15 mouse cellular contexts compared by ENCODE assay signal in the genomic region with DNA sequence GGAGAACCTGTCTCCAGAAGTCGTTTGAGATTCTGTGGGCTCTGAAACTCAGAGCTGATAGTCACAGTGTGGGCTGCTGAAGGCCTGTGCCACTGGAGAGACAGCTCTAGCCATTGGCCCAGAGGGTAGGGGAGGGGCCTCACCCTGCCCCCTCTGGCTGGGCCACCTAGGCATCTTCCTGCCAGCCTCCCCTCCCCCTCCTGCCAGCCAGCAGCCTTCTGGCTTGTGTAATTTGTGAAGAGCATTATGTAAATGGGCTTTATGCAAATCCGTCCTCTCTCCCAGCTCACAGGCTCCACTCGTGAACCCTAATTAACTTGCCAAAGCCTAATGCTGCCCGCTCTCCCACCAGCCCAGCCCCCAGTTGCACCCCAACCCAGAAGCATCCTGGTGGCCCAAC.
DNase-seq lines count a peak whose midpoint lies in the region; ATAC-seq lines count a peak whose summit lies in the region.
"Had no signal": no experiment of that assay in that cellular context is flagged by ENCODE, and none has a peak within 500 bp of the region (broad histone marks: within the 10 kb centered on the region; RNA-seq: fewer than 3 reads in every experiment).

No protein-coding gene starts in this region.

- H3K4me3 ChIP-seq in midbrain, embryonic 10.5 days, result no peak overlapping the region
- H3K4me3 ChIP-seq: embryonic facial prominence, embryonic 12.5 days; heart, embryonic 13.5 days; liver, embryonic 12.5 days had no signal

- H3K36me3 ChIP-seq in midbrain, embryonic 10.5 days, result no peaks in the 10 kb centered on the region
- H3K36me3 ChIP-seq: embryonic facial prominence, embryonic 12.5 days; G1E; heart, embryonic 13.5 days; liver, embryonic 12.5 days had no signal

- no peak for DNase-seq in frontal cortex, postnatal 25 days (ENCODE audit: low spot score in 2 of 2)
- peak; percentile 43 to 57 for DNase-seq in frontal cortex, postnatal 36 days (ENCODE audit: low spot score in 2 of 2)
- DNase-seq in midbrain, embryonic 10.5 days (ENCODE audit: low spot score), result no peak
- peak; percentile 73 for DNase-seq in right cerebral cortex, postnatal 10 days (ENCODE audit: low spot score in 2 of 2)
- DNase-seq in thymus, postnatal 4 days, result no peak
- no peak for DNase-seq in MN1 (ENCODE audit: low spot score)
- DNase-seq in adrenal gland, postnatal 10 days, result no peak
- DNase-seq: cerebellum, adult 11 months; thymus, adult 2 months had no signal

- H3K27ac ChIP-seq in midbrain, embryonic 10.5 days (replicated peaks), result peak overlapping the region; percentile 28; the same call in 1 of the 2 replicates
- H3K27ac ChIP-seq: embryonic facial prominence, embryonic 12.5 days; heart, embryonic 13.5 days; liver, embryonic 12.5 days had no signal

- H3K4me1 ChIP-seq in midbrain, embryonic 10.5 days, result peaks cover 29% of the 10 kb centered on the region
- H3K4me1 ChIP-seq: embryonic facial prominence, embryonic 12.5 days; heart, embryonic 13.5 days; liver, embryonic 12.5 days had no signal

- no peaks in the 10 kb centered on the region; the same call in 1 of the 2 replicates for H3K27me3 ChIP-seq in midbrain, embryonic 10.5 days (ENCODE audit: low read depth, poor library complexity, severe bottlenecking)
- H3K27me3 ChIP-seq: embryonic facial prominence, embryonic 12.5 days had no signal

- no peaks in the 10 kb centered on the region for H3K9me3 ChIP-seq in midbrain, embryonic 10.5 days (replicated peaks)
- H3K9me3 ChIP-seq: embryonic facial prominence, embryonic 12.5 days; heart, embryonic 13.5 days; liver, embryonic 12.5 days had no signal

- peak; percentile 52; the same call in 1 of the 2 replicates for ATAC-seq in frontal cortex, adult (ENCODE audit: low TSS enrichment)
- ATAC-seq: intestine, embryonic 16.5 days; liver, embryonic 12.5 days had no signal

- WGBS in midbrain, embryonic 10.5 days, result 56% methylated on average over 4 of the region's 4 CpGs

Comparison
In these comparisons a context has a peak if more than half of its experiments do, and no peak if none do; other contexts are left out.
1. DNase-seq: peak in frontal cortex, postnatal 36 days (2 of 2) and right cerebral cortex, postnatal 10 days (2 of 2); none in frontal cortex, postnatal 25 days (0 of 2), midbrain, embryonic 10.5 days (single experiment), thymus, postnatal 4 days (single experiment), MN1 (single experiment) and adrenal gland, postnatal 10 days (single experiment).